Mouse (Mus musculus) cerebellum, adult 8-10 months (tissue): ENCODE results near the gene Tmco5.

Experiments used
- DNase-seq: peaks from one replicate; pipeline ENCODE4 v3.0.0; 2022

The Tmco5 gene

DNA sequence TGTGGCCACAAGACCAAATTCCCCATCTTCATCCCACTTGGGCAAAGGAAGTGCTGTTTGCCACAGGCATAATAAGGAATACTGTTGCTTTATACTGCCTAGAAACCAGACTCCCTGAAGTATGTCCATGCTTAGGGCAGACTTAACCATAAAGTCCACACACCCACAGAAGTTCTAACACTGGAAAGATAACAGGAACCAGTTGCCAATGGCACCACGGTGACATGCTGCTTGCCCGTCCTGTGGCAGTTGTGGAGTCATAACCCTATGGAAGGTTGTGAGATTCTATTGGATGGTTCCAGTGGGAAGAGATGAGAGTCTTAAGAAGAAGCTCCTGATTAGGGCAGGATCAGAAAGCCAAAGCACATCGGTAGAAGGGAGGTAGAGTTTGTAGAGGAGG lies at the start of gene Tmco5:
Tmco5 (plus strand) TSS at position 301 of the 400 bp plus-strand sequence.
- no peak for DNase-seq

DNA sequence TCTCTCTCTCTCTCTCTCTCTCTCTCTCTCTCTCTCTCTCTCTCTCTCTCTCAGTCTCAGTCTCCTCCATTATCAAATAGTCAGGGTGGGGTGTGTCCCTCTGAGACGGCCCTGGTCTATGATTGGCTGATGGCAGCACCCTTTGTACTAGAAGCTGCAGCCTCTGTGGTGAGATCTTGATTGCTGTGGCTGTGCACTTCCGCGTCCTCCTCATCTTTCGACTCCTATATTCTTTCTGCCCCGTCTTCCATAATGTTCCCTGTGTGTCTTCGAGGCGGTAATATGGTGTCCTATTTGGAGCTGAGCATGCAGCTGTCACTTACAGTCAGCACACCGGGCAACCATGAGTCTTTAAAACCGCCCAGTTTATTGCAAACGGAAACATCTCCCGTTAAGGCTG lies 46.6 kb upstream of the Tmco5 start:
- DNase-seq: no peak

DNA sequence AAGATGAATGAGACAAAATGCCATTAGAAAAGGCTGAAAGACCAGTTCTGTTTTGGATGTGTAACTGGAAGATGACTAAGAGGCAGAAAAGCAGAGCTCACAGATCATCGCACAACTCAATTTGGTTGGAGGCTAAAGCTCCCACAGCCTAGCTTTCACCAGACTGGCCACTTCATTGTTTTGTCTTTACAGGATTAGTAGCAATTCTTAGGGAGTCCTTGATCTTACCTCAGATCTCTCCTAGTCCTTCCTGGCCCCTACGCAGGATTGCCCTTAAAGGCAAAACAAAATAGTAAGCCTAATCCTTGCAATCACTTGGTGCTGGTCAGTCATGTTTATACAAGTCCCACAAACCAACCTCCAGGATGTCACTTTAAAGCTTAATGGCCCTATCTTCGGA lies 40.7 kb upstream of the Tmco5 start:
- no peak for DNase-seq

DNA sequence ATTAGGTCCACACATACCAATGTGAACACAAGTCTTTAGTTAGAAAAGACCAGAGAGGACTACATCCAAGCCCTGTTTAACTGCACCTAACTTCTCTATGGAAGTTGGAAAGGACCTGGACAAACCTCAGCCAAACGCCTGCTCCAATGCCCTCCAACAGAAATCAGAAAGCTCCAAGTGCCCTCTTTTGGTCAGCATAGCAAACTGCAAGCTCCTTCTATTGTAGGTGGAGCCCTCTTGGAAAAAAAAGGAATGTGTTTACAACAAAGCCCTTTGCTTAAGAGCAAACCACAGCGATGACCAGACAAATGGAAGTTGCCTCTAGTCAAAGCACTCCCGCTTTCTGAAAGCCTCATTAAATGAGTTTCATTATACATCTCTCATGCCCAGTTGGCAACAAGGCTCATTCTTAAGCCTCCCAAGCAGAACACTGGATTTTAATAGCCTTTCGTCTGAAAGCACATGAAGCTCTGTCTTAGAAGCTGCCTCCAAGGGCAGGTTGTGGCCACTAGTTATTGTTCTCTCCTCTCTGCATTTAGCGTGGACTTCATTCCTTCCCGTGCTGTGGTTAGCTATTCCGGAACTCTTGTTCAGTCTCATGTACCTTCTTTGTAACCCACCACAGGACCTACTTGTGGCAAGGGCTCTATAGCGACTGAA lies 39.8 kb upstream of the Tmco5 start:
- peak; percentile 5 for DNase-seq

DNA sequence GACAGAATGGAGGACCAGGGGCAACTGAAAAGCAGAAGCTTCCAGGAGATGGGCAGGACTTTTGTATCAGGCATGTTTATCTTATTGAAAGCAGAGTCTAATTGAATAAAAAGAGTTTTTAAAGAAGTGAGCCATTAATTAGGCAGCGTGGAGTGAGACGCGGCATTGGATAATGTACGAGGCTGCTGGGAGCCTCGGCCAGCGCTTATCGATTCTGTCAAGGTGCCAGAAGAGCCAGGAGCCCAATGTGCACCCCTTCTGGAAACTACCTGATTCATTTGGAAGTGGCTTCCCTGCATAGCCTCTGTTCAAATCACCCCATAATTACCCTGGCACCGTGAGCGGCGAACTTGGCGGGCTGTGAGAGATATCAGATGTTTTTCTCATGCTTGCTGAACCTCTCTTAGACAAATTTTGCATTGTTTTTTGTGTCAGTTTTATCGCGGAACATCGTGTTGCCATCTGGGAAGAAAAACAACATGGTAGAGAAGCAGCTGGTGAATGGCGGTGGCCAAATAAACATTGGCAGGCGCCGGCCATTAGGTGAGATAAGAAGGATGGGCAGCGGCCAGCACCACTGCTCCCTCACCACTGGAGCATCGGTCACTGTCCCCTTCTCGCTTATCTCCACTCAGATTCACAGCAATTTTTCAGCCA lies 28.4 kb upstream of the Tmco5 start:
- no peak for DNase-seq

DNA sequence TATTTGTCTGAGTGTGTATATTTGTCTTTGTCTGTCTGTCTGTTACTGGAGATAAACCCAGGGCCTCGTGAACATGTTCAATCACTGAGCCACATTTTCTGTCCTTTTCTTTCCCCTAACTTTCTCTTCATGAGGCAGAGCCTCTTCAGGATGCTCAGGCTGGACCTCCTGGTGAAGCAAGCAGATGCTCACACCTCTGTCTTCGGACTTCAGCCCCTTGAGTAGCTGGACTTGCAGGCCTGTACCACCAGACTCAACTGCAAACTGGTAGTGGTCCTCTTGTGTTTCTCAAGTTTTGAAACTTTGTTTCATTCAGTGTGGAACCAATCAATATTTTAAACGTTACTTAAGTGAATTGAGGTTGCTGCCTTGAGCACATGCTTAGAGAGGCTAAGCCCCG lies 27.1 kb upstream of the Tmco5 start:
- DNase-seq: no peak

DNA sequence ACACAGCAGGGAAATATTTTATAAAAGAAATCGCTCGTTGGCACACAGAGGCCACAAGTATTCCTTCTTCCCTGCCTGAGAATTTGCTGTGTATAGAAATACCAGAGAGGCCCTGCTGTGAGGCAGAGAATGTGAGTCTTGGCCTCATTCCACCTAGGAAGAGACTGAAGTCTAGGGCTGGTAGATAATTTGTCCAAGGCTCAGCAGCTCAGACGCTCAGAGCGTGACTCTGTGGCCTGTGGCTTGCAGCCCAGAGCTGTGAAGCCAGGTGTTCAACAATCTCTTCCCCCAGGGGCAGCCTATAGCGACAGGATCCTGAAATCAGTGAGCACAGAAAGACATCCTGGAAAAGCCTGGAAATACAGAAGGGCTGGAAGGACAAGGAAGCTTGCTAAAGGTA lies 26.2 kb upstream of the Tmco5 start:
- no peak for DNase-seq

DNA sequence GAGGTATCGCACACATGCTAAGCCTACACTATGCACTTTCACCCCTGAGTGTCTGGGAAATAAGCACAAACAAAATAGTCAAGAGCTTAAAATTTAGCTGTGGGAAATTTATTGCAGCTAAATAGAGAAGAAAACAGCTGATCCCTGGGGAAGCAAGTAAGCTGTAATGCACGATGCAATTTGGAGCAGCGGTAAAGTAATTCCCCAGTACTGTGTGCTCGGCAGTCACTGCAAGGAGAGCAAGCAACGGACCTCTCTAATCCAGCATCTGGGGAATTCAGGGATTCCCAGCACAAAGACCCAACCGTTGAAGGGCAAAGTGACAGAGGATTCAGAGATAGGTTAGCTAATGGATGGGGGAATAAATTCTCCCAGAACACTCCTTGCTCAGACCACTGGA lies 19.8 kb upstream of the Tmco5 start:
- no peak for DNase-seq

DNA sequence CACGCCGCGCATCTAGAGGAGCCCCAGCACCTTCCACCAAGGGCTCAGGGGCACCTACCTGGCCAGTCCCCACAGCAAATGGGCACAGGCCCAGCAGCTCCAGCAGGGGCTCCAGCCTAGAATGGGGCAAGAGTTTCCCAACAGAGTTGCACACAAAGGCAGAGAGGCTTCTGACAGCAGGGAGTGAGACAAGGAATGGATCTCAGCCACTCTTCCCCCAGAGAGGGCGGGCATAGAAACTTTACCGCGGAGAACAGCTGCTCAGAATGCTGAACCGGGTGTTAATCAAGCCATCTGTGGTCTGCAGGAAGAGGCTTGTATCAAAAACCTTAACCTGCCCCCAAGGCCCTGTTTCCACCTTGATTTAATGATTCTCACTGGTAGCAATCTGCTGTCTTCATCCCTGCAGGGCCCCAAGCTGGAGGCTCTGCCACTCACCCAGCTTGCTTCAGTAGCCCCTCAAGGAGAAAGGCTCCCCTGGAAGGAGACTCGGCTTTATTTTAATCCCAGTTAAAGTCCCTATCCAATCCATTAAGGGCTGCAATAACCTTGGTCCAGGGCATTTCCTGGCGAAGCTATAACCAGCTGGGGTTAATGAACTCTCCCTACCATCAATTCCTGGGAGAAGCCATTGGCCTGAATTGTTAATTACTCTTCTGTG lies 1.4 kb upstream of the Tmco5 start:
- no peak for DNase-seq

DNA sequence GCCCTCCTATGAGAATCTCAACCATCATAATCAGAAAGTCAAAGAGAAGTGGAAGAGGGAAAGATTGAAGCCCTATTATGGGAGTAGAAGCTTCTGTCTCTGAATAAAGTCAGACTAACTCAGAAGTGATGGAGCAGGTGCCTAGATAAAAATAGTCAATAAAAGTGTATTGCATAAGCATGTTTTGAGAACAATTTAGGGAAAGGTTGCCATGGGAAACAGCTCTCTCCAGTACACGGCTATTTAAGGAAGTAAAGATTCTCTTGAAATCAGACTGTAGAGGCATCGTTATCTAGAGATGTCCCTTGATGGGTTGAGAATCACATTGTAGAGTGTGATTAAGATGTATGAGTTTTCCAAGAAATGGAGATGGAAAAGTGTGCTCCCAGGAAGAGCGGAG lies 1.2 kb downstream of the Tmco5 start:
- DNase-seq: no peak

DNA sequence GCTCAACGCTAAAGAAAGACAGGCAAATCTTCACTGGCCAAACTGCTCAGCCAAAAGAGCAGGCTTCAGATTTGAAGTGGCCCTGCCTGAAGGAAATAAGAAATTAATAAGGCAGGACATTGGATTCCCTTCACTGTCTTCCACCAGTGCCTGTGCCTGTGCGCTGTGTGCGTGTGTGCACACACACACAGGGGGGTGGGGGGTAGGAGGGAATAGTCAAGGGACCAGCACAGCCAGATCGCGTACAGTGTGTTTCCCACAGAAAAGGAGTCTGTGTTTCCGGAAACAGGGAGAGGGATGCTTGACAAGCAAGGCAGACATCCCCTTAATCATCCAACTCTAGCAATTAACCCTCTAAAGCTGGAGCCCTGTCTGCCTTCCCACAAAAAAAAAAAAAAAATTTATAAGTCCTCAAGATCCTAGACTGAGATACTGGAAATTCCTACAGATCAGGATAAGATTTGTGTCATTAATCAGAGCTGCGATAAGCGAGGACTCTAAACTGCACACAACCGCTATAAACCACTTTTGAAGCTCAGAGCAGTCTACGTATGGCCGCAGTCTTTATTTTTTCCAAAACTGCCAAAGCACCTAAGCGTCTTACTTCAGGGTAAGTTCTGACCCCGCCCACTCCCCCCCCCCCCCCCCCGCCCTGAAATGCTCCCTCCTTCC lies 15.0 kb downstream of the Tmco5 start:
- DNase-seq: no peak

DNA sequence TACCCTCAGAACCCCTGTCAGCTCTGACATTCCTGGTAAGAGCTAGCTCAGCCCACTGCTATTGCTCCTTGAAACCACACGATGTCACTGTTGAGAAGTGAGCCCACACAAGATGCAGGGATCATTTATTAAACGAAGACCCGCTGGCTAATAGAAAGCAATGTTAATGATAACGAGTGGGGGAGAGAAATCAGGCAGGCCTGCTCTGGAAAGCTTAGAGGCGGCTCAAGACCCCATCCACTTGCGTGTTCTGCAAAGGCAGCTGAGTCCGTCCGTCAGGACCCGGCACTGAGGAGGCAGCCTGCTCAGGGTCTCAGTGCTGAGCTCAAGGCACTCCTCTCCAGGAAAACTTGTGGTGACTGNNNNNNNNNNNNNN lies 15.5 kb downstream of the Tmco5 start:
- DNase-seq: peak; percentile 27

DNA sequence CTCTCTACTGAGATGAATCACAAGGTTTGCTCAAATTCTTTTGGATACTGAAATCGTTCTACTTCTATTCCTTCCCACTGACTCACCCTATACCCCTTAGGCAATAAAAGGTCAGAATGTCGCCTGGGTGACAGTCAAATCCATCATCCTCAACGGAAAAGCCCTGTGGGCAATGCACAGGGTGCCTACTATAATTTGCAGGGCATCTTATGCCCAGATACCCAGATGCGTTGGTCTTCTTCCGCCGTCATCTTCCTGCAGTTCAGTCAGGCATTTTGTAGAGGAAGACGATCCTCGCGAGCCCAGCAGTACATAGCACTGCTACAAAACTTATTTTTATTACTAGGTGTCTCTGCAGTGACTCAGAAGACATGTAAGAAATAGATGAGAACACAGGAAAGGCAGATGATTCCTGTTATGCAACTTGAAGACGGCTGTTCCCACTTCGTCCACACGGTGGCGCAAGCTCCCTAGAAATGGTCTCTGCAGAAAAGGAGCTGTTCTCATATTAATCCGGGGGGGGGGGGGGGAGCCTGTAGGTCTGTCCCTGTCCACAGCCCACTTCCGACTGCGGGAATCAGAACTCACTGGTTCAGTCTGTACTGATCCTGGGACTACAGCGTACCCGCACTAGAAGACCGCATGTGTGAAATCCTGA lies 21.3 kb downstream of the Tmco5 start:
- peak; percentile 98 for DNase-seq

DNA sequence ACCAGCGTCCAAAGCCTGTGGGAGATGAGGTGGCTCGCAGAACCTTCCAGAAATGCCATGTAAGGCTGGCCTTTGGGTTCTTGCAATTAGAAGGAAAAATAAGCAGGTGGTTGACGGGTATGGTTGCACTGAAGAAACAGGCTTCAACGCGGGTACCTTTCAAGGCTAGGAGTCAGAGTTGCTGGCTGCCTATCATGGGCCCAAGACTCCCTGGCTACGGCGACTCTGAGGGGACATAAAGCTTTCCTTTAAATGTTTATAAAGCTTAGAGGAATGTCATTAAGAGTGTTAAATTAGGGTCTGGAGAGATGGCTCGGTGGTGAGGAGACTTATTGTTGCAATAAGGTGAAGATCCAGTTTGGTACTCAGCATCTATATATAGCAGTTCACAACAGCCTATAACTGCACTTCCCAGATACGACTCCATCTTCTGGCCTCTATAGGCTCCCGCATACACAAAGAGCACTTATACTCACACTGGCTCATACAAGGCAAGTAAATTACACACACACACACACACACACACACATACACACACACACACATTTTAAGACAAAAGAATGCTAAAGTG lies 21.9 kb downstream of the Tmco5 start:
- DNase-seq: no peak

DNA sequence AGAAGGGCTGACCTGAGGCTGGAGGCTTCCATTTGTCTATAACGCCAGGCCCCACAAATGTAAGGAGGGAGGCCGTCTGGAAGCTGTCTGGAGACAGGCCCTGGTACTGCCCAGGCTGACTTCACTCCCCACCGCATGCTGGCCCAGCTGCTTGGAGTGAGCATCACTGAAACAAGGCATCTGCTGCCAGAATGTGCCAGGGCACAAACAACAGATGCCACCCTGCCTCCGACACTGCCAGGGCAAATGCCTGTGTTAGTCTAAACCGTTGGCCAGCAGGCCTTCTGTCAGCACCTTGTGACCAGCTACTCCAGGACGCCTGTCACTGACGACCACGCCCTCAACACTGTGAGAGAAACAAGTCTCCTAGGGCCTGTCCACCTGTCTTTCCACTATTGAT lies 29.8 kb downstream of the Tmco5 start:
- peak; percentile 43 for DNase-seq

DNA sequence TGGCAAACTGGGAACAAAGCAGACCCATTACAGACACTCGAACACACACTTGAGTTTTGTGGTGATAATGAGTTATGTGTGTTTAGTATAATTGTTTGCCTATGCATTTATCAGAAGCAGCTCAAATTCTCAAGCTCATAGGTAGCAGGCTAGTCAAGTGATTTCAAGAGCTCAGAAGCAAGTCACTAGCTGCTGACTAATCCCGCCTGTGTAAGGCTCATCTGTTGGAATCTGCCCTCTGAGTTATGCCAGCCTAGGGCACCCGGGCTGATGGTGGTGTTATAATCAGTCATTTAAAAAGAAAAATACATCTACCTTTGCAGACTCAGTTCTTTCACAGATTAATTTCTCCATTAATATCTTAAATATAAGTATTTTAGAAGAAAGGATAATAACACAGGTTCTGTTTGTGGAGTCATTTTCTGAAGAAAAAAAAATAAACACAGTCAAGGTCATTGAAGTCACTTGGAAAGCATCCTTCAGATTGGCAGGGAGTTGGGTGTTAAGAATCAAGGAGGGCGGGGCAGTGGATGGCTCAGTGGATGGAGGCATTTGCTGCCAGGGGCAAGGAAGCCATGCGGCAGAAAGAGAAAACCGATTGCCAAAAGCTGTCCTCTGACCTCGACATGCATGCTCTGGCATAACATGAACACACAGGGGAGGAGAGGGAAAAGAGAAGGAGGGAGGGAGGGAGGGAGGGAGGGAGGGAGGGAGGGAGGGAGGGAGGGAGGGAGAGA lies 34.0 kb downstream of the Tmco5 start:
- no peak for DNase-seq

DNA sequence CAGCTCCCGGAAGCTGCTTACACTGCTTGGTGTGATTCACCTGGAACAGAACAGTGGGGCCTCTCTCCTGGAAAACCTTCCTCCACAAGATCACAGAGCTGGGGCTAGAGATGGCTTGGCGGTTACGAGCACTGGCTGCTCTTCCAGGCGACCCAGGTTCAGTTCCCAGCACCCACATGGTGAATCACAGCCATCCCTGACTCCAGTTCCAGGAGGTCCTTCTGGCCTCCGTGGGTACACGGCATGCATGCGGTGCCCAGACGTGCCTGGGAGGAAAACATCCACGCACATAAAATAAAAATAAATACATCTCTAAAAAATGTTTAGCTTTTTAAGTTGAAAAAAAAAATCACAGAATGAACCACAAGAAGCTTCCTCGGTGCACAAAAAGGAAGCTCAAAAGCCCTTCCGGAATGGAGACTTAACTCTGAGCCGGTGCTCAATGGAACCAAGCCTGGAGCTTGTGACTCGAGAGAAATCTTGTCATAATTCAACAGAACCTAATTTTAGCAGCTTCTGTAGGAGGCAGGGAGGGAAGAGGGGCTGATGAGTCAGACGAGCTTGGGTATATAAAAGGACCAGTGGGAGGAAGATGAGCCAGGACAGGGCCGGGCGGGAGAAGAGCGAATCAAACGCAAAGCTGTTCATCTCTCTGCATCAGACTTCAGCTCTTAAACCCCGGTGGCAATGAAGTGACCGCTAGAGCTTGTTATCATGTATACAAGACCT lies 35.4 kb downstream of the Tmco5 start:
- no peak for DNase-seq

DNA sequence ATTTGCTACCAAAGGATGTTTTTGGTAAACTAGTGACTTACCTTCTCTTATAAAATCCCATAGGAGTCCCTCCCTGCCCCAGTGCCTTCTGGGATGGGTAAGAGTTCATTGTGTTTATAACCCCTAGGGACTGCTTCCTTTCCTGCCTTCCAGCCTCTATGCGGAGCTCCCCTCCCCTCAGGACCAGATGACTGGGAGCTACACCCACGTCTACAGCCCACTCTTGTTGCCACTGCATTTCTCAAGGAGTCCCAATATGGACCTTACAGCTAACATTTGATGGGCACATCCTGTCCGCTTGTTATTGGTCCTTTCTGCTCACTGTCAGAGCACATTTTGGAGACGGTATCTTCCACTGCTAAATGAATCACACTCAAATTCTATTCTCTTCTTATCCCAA lies 36.1 kb downstream of the Tmco5 start:
- DNase-seq: no peak

DNA sequence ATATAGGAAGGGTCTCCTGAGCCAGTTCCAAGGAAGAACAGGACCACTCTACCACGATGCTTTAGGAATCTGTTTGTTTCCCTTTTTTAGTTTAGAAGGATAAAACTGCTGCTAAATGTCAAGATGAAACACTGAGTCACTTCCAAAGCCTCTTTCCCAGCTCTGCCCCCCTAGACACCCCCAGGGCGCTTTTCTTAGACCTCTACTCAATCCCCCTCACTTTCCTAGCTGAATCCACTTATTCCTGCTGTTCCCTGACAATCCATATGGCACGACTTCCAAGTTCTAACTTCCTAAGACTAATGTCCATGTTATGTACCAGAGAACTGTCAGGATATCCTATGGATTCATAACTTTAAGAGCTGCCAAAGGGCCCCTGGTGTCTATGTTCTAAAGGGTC lies 40.1 kb downstream of the Tmco5 start:
- no peak for DNase-seq

DNA sequence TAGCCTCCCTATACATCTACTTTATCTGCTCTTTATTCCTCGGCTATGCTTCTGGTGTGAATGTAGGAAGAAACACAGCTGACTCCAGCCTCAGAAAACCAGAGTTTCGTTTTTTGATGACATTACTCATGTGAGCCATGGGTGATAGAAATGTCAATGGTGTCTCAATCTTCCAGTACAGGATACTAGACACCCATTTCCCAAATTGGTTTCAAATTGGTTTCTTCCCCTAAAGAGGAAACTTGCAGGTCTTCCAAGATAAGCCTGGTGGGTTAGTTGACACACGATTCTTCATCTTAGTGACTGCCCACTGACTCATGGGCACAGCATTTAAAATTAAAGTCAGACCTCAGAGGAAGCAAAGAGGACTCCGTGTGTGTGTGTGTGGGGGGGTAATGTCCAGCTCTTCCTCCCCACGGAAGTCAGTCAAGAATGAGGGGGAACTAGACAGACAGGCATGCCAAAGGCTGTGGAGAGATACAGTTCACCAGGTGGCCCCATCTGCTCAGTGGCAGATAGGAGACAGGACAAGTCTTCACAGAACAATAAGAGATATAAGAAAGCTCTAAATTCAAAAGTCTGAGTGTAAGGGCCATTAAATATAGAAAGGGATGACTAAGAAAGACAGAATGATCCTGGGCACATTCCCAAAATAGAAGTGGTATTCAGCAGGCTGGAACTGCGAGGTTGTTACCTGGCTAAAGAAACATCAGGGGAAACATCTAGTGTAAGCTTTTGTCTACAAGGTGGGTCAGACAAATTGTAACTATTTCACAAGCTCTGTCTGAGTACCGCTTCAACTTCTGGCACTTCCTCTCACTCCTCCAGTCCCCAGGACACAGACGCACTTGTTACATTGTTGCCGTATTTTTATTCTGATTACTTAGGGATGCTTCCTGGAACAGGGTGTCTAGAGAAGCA lies 44.3 kb downstream of the Tmco5 start:
- DNase-seq: no peak

DNA sequence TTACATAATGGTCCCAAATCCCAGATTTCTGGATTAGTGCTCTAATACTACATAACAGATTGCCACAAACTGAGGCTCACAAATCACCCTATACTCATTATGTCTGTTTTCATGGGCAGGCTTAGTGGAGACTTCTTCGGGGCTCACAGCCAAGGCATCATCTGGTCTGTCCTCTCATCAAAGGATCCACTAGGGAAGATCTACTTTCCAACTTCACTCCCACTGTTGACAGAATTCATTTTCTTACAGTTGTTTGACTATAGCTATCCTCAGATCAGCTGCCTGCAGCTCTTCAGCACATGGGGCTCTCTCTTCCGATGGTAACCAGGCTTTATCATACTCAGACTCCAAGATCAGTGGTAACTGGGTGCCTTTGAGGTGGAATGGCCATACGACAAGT lies 45.2 kb downstream of the Tmco5 start:
- no peak for DNase-seq
